Mouse (Mus musculus) kidney, embryonic 16.5 days (tissue): Measurements from ENCODE around the gene Nos1ap. TPM values are rescaled to one million over a fixed set of nuclear protein-coding genes. Genes with fewer than 3 reads are reported as not detected.

Source experiments
- ATAC-seq: fragments of 200-750 bp; cut with Nextera tagmentation; 2 replicates; pipeline ENCODE4 v1.8.0; 2017; ENCODE audit warnings: moderate TSS enrichment; ENCODE audit not compliant: low FRiP score, low TSS enrichment
- H3K27ac ChIP-seq: fragments of 300-500 bp; sonication (generic); 2 replicates; pipeline ENCODE4 v1.5.1; 2014; ENCODE audit warnings: low read length
- H3K27me3 ChIP-seq: fragments of 300-500 bp; sonication (generic); 2 replicates; pipeline ENCODE4 v1.6.1; 2014; ENCODE audit warnings: low read length, control low read depth, mixed read lengths; ENCODE audit not compliant: insufficient read depth
- H3K36me3 ChIP-seq: fragments of 300-500 bp; sonication (generic); 2 replicates; pipeline ENCODE4 v1.6.1; 2014; ENCODE audit warnings: low read length, control low read depth, mixed read lengths; ENCODE audit not compliant: insufficient read depth
- H3K4me1 ChIP-seq: fragments of 300-500 bp; sonication (generic); 2 replicates; pipeline ENCODE4 v1.6.1; 2014; ENCODE audit warnings: low read length, control low read depth, mixed read lengths; ENCODE audit not compliant: insufficient read depth
- H3K4me2 ChIP-seq: fragments of 300-500 bp; sonication (generic); replicated peaks from 2 replicates; pipeline ENCODE4 v1.6.1; 2014; ENCODE audit warnings: low read depth, low read length
- H3K4me3 ChIP-seq: fragments of 300-500 bp; sonication (generic); 2 replicates; pipeline ENCODE4 v1.5.1; 2014; ENCODE audit warnings: mild to moderate bottlenecking, low read length
- H3K9ac ChIP-seq: fragments of 300-500 bp; sonication (generic); replicated peaks from 2 replicates; pipeline ENCODE4 v1.6.1; 2014; ENCODE audit warnings: low read length
- H3K9me3 ChIP-seq: fragments of 300-500 bp; sonication (generic); 2 replicates; pipeline ENCODE4 v1.6.1; 2016; ENCODE audit warnings: low read length, control low read depth
- WGBS: fragments of 180-500 bp; shearing (Covaris S2); extraction: QIAGEN DNeasy Blood & Tissue Kit; methylation state at CpG from one replicate; pipeline ENCODE4 v1.1.7; 2014; 5-methylcytosine and 5-hydroxymethylcytosine counted together
- polyA plus RNA-seq: library from polyadenylated mRNA; unstranded; fragments of >200 nt; fragmentation: Nextera tagmentation; extraction: Ambion mirVana; gene quantifications from 2 replicates; pipeline ENCODE4 v1.2.1, GENCODE M21; 2015

Gene Nos1ap
- polyA plus RNA-seq, 1 experiment from 2014 or later: 18.0 TPM

GRCm38 (mm10) chr1:170434146-170434545, 155.5 kb downstream of the Nos1ap start:
- no peak overlapping the region for H3K4me2 ChIP-seq
- H3K4me1 ChIP-seq: peaks cover 41% of the 10 kb centered on the region
- WGBS: 60% methylated on average over 4 of the region's 4 CpGs
- H3K36me3 ChIP-seq: no peaks in the 10 kb centered on the region
- H3K9ac ChIP-seq: no peak overlapping the region
- H3K27ac ChIP-seq: peak overlapping the region; percentile 88
- H3K9me3 ChIP-seq: no peaks in the 10 kb centered on the region
- no peaks in the 10 kb centered on the region for H3K27me3 ChIP-seq
- no peak for ATAC-seq
- no peak overlapping the region for H3K4me3 ChIP-seq

GRCm38 (mm10) chr1:170433661-170434060, 156.0 kb downstream of the Nos1ap start:
- Histone ChIP-seq H3K27me3 (no peaks in the 10 kb centered on the region), H3K4me2 (no peak overlapping the region), H3K36me3 (no peaks in the 10 kb centered on the region), H3K9ac (no peak overlapping the region), H3K9me3 (no peaks in the 10 kb centered on the region), H3K4me1 (peaks cover 43% of the 10 kb centered on the region), H3K4me3 (no peak overlapping the region), H3K27ac (peak overlapping the region; percentile 88; the same call in 1 of the 2 replicates)
- no peak for ATAC-seq

GRCm38 (mm10) chr1:170432288-170432687, 157.4 kb downstream of the Nos1ap start:
- no peak overlapping the region for H3K4me3 ChIP-seq
- ATAC-seq: peak; percentile 17; the same call in 1 of the 2 replicates
- H3K36me3 ChIP-seq: no peaks in the 10 kb centered on the region
- H3K27me3 ChIP-seq: no peaks in the 10 kb centered on the region
- no peaks in the 10 kb centered on the region for H3K9me3 ChIP-seq
- H3K27ac ChIP-seq: peak overlapping the region; percentile 21; the same call in 1 of the 2 replicates
- H3K4me1 ChIP-seq: peaks cover 44% of the 10 kb centered on the region
- no peak overlapping the region for H3K4me2 ChIP-seq
- WGBS: 89% methylated on average over 5 of the region's 5 CpGs
- no peak overlapping the region for H3K9ac ChIP-seq

- Histone ChIP-seq H3K4me3 (no peak overlapping the region), H3K4me2 (no peak overlapping the region), H3K27me3 (no peaks in the 10 kb centered on the region), H3K9ac (no peak overlapping the region), H3K9me3 (no peaks in the 10 kb centered on the region), H3K36me3 (no peaks in the 10 kb centered on the region), H3K4me1 (peaks cover 44% of the 10 kb centered on the region), H3K27ac (no peak overlapping the region)
- 61% methylated on average over 5 of the region's 5 CpGs for WGBS
- ATAC-seq: peak; percentile 22; the same call in 1 of the 2 replicates
These were observed 158.3 kb downstream of the Nos1ap start for GRCm38 (mm10) chr1:170431312-170431711.

- H3K4me1 ChIP-seq: peaks cover 44% of the 10 kb centered on the region
- H3K36me3 ChIP-seq: no peaks in the 10 kb centered on the region
- WGBS: 73% methylated on average over 7 of the region's 7 CpGs
- no peaks in the 10 kb centered on the region for H3K27me3 ChIP-seq
- ATAC-seq: no peak
- no peak overlapping the region for H3K4me2 ChIP-seq
- H3K9me3 ChIP-seq: no peaks in the 10 kb centered on the region
- H3K27ac ChIP-seq: peak overlapping the region; percentile 26; the same call in 1 of the 2 replicates
- H3K9ac ChIP-seq: no peak overlapping the region
- no peak overlapping the region for H3K4me3 ChIP-seq
These were observed 159.0 kb downstream of the Nos1ap start for GRCm38 (mm10) chr1:170430660-170431059.

GRCm38 (mm10) chr1:170429656-170430055, 160.0 kb downstream of the Nos1ap start:
- Histone ChIP-seq H3K4me3 (no peak overlapping the region), H3K9me3 (no peaks in the 10 kb centered on the region), H3K36me3 (no peaks in the 10 kb centered on the region), H3K4me1 (peaks cover 41% of the 10 kb centered on the region), H3K4me2 (no peak overlapping the region), H3K27me3 (no peaks in the 10 kb centered on the region), H3K9ac (no peak overlapping the region), H3K27ac (peak overlapping the region; percentile 26)
- ATAC-seq: 0 out of 2 replicates have a peak, but pooled peaks have one; percentile 39
- 65% methylated on average over 6 of the region's 6 CpGs for WGBS

- 63% methylated on average over 2 of the region's 2 CpGs for WGBS
- Histone ChIP-seq H3K9me3 (no peaks in the 10 kb centered on the region), H3K4me3 (no peak overlapping the region), H3K27me3 (no peaks in the 10 kb centered on the region), H3K27ac (no peak overlapping the region), H3K4me2 (no peak overlapping the region), H3K9ac (no peak overlapping the region), H3K36me3 (no peaks in the 10 kb centered on the region), H3K4me1 (peaks cover 36% of the 10 kb centered on the region)
- no peak for ATAC-seq
These were observed 161.5 kb downstream of the Nos1ap start for GRCm38 (mm10) chr1:170428141-170428540.

GRCm38 (mm10) chr1:170424258-170424889, 165.3 kb downstream of the Nos1ap start:
- 89% methylated on average over 10 of the region's 10 CpGs for WGBS
- Histone ChIP-seq H3K27me3 (no peaks in the 10 kb centered on the region), H3K36me3 (no peaks in the 10 kb centered on the region), H3K9ac (no peak overlapping the region), H3K4me3 (no peak overlapping the region), H3K27ac (no peak overlapping the region), H3K4me2 (no peak overlapping the region), H3K9me3 (no peaks in the 10 kb centered on the region), H3K4me1 (peaks cover 16% of the 10 kb centered on the region)
- ATAC-seq: no peak

GRCm38 (mm10) chr1:170423048-170423447, 166.6 kb downstream of the Nos1ap start:
- Histone ChIP-seq H3K9me3 (no peaks in the 10 kb centered on the region), H3K4me1 (peaks cover 10% of the 10 kb centered on the region), H3K36me3 (no peaks in the 10 kb centered on the region), H3K4me2 (no peak overlapping the region), H3K9ac (no peak overlapping the region), H3K27ac (no peak overlapping the region), H3K4me3 (no peak overlapping the region), H3K27me3 (no peaks in the 10 kb centered on the region)
- WGBS: 67% methylated on average over 1 of the region's 1 CpGs
- ATAC-seq: no peak

- Histone ChIP-seq H3K4me2 (no peak overlapping the region), H3K9me3 (no peaks in the 10 kb centered on the region), H3K27ac (no peak overlapping the region), H3K4me1 (peaks cover 10% of the 10 kb centered on the region), H3K9ac (no peak overlapping the region), H3K4me3 (no peak overlapping the region), H3K27me3 (no peaks in the 10 kb centered on the region), H3K36me3 (no peaks in the 10 kb centered on the region)
- WGBS: 84% methylated on average over 4 of the region's 4 CpGs
- no peak for ATAC-seq
These were observed 167.5 kb downstream of the Nos1ap start for GRCm38 (mm10) chr1:170422188-170422587.
